ENCODE assay signal across 8 mouse cellular contexts in the genomic region with DNA sequence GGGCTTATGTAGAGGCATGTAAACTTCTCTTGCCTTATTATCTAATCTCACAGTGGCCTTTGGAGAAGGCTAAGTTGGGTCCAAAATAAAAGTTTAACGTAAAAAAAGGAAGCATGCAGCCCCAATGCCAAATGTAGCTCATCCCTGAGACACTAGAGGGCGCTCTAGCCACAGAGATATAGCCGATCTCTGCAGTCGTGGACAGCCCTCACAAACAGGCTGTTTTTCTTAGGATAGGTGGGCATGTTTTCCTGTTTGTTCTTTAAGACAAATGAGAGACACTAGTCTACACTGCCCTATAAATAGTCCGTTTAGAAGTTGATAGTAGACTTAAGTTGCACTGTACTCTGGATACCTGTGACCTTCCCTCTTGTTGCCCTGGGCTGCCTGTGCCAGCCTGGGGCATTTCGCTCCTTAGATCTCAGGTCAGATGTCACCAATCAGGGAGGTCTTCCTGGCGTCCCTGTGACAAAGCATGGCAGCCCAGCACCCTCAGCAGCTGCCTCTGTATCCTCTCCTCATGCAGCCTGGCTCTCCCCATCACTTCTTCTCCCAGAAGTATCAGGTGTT. TPM values are rescaled to one million over a fixed set of nuclear protein-coding genes. Genes with fewer than 3 reads are reported as not detected.
DNase-seq lines count a peak whose midpoint lies in the region; ATAC-seq and TF ChIP-seq lines count a peak whose summit lies in the region.

No protein-coding gene starts in this region.

- H3K4me2 ChIP-seq in embryonic facial prominence, embryonic 12.5 days (replicated peaks), result no peak overlapping the region

- H3K9me3 ChIP-seq in ES-E14 (ENCODE audit: control insufficient read depth, insufficient read depth, low read depth, low read length), result no peaks in the 10 kb centered on the region
- no peaks in the 10 kb centered on the region for H3K9me3 ChIP-seq in embryonic facial prominence, embryonic 12.5 days

- H3K4me1 ChIP-seq in ES-E14 (ENCODE audit: control insufficient read depth in 2 of 2, insufficient read depth in 2 of 2, low read length in 2 of 2, poor library complexity in 1 of 2), result peaks cover 0 to 2% of the 10 kb centered on the region in 2 experiments; a peak in 1 of 4 replicates
- no peaks in the 10 kb centered on the region for H3K4me1 ChIP-seq in embryonic facial prominence, embryonic 12.5 days

- peak; percentile 98; the same call in 1 of the 2 replicates for TF ChIP-seq CTCF in layer of hippocampus, adult 2 months (conservative IDR thresholded peaks at IDR 0.05)

- H3K27me3 ChIP-seq in embryonic facial prominence, embryonic 12.5 days, result no peaks in the 10 kb centered on the region

- no peak overlapping the region for H3K9ac ChIP-seq in ES-E14 (ENCODE audit: insufficient read depth, low read depth, low read length, poor library complexity, severe bottlenecking)
- H3K9ac ChIP-seq in embryonic facial prominence, embryonic 12.5 days, result no peak overlapping the region

- DNase-seq in ES-E14 (ENCODE audit: low read depth, low spot score), result peak; percentile 57
- DNase-seq in adrenal gland, postnatal 36 days, result peak; percentile 65 to 75
- peak; percentile 47 to 75 for DNase-seq in layer of hippocampus, adult 2 months (ENCODE audit: low spot score in 2 of 2)
- DNase-seq in lung, postnatal 10 days, result peak; percentile 75
- DNase-seq in retina, embryonic 14.5 days (ENCODE audit: low spot score), result peak; percentile 90
- peak; percentile 81 for DNase-seq in thymus, postnatal 4 days

- no peak overlapping the region for H3K4me3 ChIP-seq in ES-E14 (ENCODE audit: insufficient read depth in 1 of 2, low read depth in 1 of 2, low read length in 2 of 2, poor library complexity in 1 of 2, severe bottlenecking in 1 of 2)
- no peak overlapping the region for H3K4me3 ChIP-seq in embryonic facial prominence, embryonic 12.5 days
- H3K4me3 ChIP-seq in layer of hippocampus, adult 2 months, result no peak overlapping the region

- in situ Hi-C loops in ES-E14 (cut with MboI; ENCODE audit: low sequenced_read_pairs in 2 of 2, unreplicated experiment in 2 of 2), result no loop called here

- peak; percentile 64; the same call in 1 of the 2 replicates for ATAC-seq in embryonic facial prominence, embryonic 12.5 days (ENCODE audit: insufficient number of reproducible peaks, insufficient read depth, low FRiP score, low TSS enrichment)
- ATAC-seq in hematopoietic stem cell, adult 5-6 weeks (replicated peaks in 1 of 2; ENCODE audit: insufficient read depth in 1 of 2, low FRiP score in 2 of 2, low TSS enrichment in 1 of 2, low read depth in 1 of 2, poor library complexity in 2 of 2, severe bottlenecking in 2 of 2), result peak; percentile 76 to 89

- H3K27ac ChIP-seq in ES-E14 (ENCODE audit: insufficient read depth, low read depth, low read length, poor library complexity, severe bottlenecking), result no peak overlapping the region
- no peak overlapping the region for H3K27ac ChIP-seq in embryonic facial prominence, embryonic 12.5 days
- H3K27ac ChIP-seq in layer of hippocampus, adult 2 months, result no peak overlapping the region

- 12% methylated on average over 7 of the region's 7 CpGs for WGBS in embryonic facial prominence, embryonic 12.5 days

- H3K36me3 ChIP-seq in ES-E14 (ENCODE audit: control insufficient read depth, insufficient read depth, low read length, poor library complexity, severe bottlenecking), result no peaks in the 10 kb centered on the region
- H3K36me3 ChIP-seq in embryonic facial prominence, embryonic 12.5 days, result no peaks in the 10 kb centered on the region

TF ChIP-seq in ES-E14, 5 proteins besides CTCF, POLR2A, EP300 and RAD21:
- TF ChIP-seq ZC3H11A (IDR thresholded peaks at IDR 0.05; ENCODE audit: borderline replicate concordance, low read depth, low read length) (peak; percentile 70; the same call in 1 of the 2 replicates), ZNF384 (IDR thresholded peaks at IDR 0.05; ENCODE audit: low read depth, low read length) (no peak)

RNA-seq across cellular contexts. Expression of gene Clybl, which starts 9.5 kb away (rescaled TPM):
- total RNA-seq in ES-E14 (2012; rRNA removed), result 2.6 and 6.7 TPM in 2 replicates
- total RNA-seq in adrenal gland, postnatal 36 days (2021), result 10 to 100 TPM; 82.2 to 85.6 TPM
- polyA plus RNA-seq in embryonic facial prominence, embryonic 12.5 days (2016; fragmentation: Nextera tagmentation; extraction: Ambion mirVana), result 23.1 and 23.8 TPM in 2 replicates
- total RNA-seq in hematopoietic stem cell, adult 5-6 weeks (2017), result 6.9 and 9.1 TPM in 2 replicates
- 10 to 100 TPM; 26.2 to 28.9 TPM for total RNA-seq in layer of hippocampus, adult 2 months (2021)
